Mouse (Mus musculus) kidney, postnatal 4 days (tissue): ENCODE data around the gene Mthfd2.
"Not testable (repeated sequence)": the region's sequence is repeated elsewhere in the genome, so short reads cannot be mapped to it uniquely, and the experiment has no call there.

ENCODE experiments used
- DNase-seq, 2 experiments: peaks; one replicate each; pipeline ENCODE4 v3.0.0; 2021; ENCODE audit warnings: mixed read lengths in 2 of 2

The Mthfd2 gene

GRCm38 (mm10) chr6:83325525-83326393 lies at the start of gene Mthfd2, which contains the start of gene Mob1a:
Mthfd2 (minus strand) TSS chr6:83325908.
Mob1a (plus strand) TSS chr6:83326016.
- DNase-seq = peak; percentile 94 to 97

DNA sequence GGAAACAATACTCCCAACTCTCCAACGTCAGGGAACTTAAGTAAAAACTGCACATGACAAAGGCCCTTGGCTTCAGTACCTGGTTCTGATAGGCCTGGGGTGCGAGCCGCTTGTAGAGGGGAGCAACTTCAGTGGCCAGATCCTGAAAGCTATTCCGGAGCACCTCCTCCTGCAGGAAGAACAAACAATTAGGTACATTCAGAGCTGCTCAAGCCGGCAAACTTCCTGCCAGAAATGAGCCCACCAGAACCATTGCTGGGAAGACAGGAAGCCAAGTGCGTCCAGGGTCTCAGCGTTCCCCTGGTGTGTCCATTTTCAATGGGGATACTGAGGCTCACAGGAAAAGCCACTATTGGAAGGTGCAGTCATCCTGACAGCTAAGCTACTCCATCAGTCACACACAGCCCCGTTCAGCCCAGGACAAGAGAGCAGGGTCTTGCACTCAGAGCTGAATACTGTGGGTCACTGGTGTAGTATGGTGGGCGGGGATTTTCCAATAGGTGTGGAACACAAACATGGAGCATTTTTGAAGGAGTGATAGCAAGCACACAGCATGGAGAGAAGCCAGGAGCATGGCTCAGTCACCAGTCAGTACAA lies 48.1 kb upstream of the Mthfd2 start:
- DNase-seq = no peak

- no peak for DNase-seq
Observed at GRCm38 (mm10) chr6:83371350-83371749, 45.6 kb upstream of the Mthfd2 start.

- no peak for DNase-seq
Observed at GRCm38 (mm10) chr6:83370316-83370965, 44.7 kb upstream of the Mthfd2 start.

GRCm38 (mm10) chr6:83363075-83363474 lies 37.4 kb upstream of the Mthfd2 start:
- DNase-seq = no peak

GRCm38 (mm10) chr6:83361523-83362248 lies 36.0 kb upstream of the Mthfd2 start:
- no peak for DNase-seq

DNA sequence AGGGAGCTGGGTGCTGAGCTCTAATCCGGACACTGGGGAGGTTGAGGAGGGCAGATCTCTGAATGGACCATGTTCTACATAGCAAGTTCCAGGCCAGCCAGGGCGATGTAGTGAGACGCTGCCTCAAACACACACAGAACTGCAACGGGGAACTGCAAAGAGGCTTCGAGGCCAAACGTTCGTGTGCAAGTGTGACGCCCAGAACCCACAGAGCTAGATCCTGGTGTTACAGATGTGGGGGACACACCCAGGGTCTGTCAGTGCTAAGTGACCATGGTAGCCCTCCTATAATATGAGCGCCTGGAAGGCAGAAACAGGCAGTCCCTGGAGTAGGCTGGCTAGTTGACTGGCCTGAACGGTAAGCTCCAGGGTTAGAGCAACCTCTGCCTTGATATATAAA lies 31.7 kb upstream of the Mthfd2 start:
- no peak for DNase-seq

- DNase-seq = peak; percentile 91
Observed at GRCm38 (mm10) chr6:83356569-83357138, 30.9 kb upstream of the Mthfd2 start.

DNA sequence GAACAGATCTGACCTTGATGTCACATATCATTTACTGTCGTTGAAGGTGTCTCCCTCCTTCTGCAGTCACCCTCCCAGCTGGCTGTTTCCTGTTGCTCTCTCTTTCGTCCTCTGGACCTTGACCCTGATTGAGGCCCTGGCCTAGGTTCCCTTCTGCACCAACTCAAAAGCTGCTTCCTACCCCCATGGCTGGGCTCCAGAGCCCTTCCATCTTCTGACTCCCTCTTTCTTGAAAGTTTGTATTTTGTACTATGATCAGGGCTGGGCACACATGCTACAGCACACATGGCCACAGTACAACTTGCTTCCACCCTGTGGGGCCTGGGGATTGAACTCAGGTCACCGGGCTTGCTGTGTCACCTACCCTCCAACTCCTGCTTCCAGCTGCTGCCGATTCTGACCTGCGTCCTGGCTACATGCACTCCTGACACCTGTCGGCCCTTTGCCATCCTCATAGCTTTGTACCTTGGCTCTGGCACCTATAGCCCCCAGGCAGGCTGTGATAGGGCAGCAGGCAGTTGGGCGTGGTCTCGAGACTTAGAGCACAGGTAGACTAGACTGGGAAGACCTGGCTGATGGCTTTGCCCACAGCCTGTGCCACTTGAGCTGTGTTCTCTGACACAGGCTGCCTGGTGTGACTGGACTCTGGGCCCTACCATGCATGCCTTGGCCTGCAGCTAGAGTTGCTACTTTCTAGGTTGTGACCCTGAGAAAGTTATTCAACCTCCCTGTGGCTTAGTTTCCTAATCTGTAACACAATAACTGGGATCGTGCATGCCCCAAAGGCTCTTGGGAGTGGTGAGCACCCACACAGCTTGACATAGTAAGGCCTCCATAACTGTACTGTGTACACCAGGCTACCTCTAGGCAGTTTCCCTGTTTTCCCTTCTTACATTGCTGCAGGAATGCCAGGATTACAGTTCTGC lies 29.4 kb upstream of the Mthfd2 start:
- no peak for DNase-seq

GRCm38 (mm10) chr6:83352666-83353410 lies 27.1 kb upstream of the Mthfd2 start:
- no peak for DNase-seq

DNA sequence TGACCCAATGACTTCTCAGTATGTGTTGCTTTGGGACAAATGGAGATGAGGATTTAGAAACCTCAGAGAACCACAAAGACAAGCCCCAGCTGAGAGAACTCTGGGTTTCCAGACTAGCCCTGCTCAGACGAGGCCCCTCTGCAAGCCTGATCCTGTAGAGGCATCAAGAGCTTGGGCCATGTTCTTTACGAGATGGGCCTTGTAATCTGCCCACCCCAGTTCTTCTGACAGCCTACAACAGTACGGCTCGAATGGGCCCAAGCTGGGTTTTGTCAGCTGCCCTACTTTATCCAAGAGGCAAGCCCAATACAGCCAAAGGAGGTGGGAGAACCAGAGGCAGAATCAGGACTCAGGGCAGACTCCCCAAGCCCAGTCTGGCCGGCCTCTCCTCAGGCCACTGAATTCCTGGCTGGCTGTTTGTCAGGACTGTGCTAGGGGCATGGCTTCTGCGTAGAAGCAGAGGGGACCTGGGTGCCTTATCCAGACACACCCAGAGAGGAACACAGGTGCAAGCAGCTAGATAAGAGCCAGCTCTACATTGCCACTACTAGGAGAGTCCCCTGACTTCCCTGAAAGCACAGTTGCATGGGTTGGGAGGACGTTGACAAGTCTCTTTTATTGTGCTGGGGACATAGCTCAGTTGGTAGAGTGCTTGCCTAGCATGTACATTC lies 25.9 kb upstream of the Mthfd2 start:
- DNase-seq = no peak

DNA sequence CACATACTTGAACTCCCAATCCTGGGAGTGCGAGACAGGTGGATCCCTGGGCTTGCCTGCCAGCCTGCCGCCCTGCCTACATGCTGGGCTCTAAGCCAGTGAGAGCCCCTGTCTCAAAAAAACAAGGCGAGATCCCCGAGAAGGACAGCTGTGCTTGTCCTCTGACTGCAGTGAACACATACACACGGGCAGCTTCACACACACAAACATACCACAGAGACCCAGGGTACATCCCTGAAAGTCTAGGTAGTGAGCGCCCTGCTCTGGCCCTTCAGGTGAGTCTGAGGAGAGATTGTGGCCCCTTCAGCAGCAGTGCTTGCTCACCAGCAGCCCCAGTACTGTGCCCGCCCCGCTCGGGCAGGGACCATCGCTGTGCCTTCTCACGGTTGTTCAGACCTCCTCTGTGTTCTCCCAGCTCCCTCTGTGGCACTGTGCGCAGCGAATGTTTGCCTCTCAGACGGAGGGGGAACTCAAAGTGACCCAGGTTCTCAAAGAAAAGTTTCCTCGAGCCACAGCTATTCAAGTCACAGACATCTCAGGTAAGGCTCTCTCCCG lies 25.2 kb upstream of the Mthfd2 start:
- no peak for DNase-seq

GRCm38 (mm10) chr6:83350172-83350571 lies 24.5 kb upstream of the Mthfd2 start:
- DNase-seq = no peak

DNA sequence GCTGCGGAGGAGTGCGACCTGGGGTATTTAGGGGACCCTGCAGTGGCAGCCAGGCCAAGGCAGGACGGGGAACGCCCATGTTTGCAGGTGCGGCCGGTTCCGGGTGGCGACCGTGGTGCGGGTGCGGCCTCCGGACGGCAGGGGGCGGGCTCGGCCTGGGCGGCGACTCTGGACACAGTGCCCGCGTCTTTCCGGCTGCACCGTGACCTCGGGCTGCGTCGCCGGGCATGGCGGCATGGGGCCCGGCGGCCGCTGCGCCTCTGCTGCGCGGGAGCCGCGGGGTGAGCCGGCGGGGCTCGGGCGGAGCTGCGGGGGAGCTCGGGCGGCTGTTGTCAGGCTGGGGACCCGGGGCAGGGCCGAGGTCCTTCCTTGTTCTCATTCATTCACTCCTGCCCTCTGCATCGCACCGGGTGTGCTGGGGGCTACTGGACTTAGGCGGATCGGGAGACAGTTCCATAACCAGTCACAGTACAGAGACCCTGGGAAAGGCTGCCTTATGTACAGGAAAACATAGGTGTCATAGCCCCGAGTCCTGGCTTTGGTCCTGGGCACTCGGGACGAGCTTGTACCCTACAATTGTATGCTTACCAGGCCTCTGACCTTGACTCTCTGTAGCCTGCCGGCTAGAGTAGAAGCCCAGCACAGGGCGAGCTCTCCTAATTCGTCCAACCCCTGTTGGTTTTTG lies 23.7 kb upstream of the Mthfd2 start:
- peak; percentile 95 to 96 for DNase-seq

DNA sequence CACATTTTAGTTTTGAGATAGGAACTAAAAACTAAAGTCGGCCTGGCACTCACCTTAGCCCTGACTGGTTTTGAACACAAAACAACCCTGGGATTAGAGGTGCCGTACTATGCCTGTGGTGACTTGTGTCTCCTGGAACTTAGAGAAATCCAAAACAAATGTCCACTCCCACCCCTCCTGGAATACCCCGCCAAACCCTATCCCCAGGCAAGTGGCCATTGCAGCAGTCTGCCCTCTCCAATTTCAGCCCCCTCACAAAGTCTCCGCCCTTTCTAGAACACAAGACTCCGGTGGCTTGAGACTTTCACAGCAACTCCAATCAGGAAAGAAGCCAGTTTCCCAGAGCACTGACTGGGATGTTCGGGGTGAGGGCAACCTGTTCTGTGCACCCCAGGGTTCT lies 23.2 kb upstream of the Mthfd2 start, which contains the start of gene Bola3:
Bola3 (plus strand) TSS at position 275 of the 400 bp plus-strand sequence.
- DNase-seq = no peak

DNA sequence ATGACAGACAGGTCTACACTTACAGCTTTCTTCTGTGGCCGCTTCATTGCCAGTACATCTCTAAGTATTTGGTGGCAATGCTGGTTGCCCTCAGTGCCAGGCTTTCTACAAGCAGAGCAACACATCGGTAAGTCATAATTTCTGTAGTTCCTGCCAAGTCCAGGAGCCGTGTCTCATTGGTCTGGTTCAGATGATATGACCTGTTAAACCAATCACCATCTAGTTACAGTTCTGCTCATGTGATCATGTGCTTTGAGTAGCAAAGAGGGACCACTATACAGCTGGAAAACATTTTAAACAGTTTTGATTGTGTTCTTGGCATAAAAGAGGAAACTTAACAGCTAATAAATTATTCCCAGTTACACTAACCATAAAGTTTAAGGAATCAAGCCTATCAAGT lies 22.2 kb upstream of the Mthfd2 start:
- no peak for DNase-seq

DNA sequence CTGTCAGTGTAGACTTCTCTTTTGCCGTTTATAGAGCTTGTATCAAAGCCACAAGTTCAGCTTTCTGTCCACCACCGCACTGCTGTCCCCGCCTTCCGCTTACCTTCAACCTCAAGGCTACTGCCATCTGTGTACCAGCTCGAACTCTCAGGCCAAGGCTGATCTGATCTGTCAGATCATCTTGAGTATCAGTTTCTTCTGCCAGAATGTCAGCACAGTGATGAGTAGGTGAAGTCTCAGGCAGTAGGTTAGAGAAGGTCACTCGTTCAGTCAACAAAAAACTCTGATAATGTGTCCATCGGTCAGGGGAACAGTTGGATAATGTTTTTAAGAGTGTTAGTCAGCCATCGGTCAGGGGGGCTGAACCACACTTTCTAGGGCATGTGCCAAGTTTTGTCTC lies 19.6 kb upstream of the Mthfd2 start:
- not testable (repeated sequence) for DNase-seq

DNA sequence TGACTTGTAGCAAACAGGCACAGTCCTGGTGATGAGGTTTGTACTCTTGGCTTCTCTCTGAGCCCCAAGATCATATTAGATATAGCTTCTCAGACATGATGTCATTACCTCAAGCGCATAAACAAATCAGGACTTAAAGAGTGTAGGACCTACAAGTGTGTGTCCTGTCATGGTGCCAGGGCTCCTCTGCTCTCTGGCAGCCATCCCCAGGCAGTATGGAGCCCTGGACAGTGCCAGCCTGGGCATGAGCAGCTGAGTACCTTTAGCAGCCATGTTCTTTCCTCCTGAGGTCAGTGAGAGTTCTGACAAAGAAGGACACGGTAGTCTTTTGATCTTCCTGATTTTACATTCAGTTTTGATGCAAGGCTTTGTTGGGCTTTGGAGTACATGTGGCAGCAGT lies 17.2 kb upstream of the Mthfd2 start:
- DNase-seq = no peak

GRCm38 (mm10) chr6:83341387-83341786 lies 15.7 kb upstream of the Mthfd2 start:
- no peak for DNase-seq
